22 mouse cellular contexts compared by ENCODE assay signal in the genomic region with DNA sequence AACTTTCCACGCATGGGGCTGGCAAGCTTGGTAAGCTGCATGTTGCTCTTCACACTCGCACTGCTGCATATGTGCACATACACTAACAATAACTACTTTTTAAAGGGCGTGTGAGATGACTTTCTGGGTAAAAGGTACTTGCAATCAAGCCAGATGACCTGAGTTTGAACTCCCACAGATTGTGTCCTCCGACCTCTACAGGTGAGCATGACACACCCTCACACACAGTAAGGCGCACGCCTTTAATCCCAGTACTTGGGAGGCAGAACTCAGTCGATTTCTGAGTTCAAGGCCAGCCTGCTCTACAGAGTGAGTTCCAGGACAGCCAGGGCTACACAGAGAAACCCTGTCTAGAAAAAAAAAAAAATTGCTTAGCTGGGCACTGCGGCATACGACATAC. TPM values are rescaled to one million over a fixed set of nuclear protein-coding genes. Genes with fewer than 3 reads are reported as not detected.
"Had no signal": no experiment of that assay in that cellular context is flagged by ENCODE, and none has a peak within 500 bp of the region (broad histone marks: within the 10 kb centered on the region; RNA-seq: fewer than 3 reads in every experiment).

No protein-coding gene starts in this region.

- H3K27ac ChIP-seq: liver, embryonic 15.5 days; midbrain, embryonic 10.5 days; neural tube, embryonic 15.5 days had no signal

- H3K27me3 ChIP-seq: limb, embryonic 15.5 days had no signal

- H3K9me3 ChIP-seq: limb, embryonic 15.5 days; liver, embryonic 15.5 days; midbrain, embryonic 10.5 days; neural tube, embryonic 15.5 days had no signal

- DNase-seq: kidney, postnatal 36 days; layer of hippocampus, adult 9-11 months; layer of hippocampus, postnatal 36 days; lung, embryonic 14.5 days; lung, postnatal 10 days; lung, postnatal 4 days; midbrain, embryonic 14.5 days; right cerebral cortex, adult 18-20 months had no signal

- H3K4me3 ChIP-seq: limb, embryonic 15.5 days; liver, embryonic 15.5 days; midbrain, embryonic 10.5 days; myocyte; neural tube, embryonic 15.5 days had no signal

- H3K36me3 ChIP-seq: limb, embryonic 15.5 days; liver, embryonic 15.5 days; midbrain, embryonic 10.5 days; neural tube, embryonic 15.5 days had no signal

- H3K4me2 ChIP-seq: limb, embryonic 15.5 days; lung, embryonic 14.5 days; neural tube, embryonic 15.5 days had no signal

- H3K9ac ChIP-seq: limb, embryonic 15.5 days; liver, embryonic 15.5 days; lung, embryonic 14.5 days had no signal

RNA-seq across cellular contexts. Expression of gene Ttc24, which starts 58.2 kb away (rescaled TPM):
- total RNA-seq: layer of hippocampus, adult 18-20 months; layer of hippocampus, postnatal 36 days; left cerebral cortex, adult 8-10 months; left cerebral cortex, postnatal 25 days; megakaryocyte, adult 5-6 weeks had no signal
- polyA plus RNA-seq: kidney, postnatal 0 days; limb, embryonic 11.5 days; limb, embryonic 15.5 days; liver, embryonic 15.5 days; lung, embryonic 14.5 days; midbrain, embryonic 10.5 days; midbrain, embryonic 14.5 days; myocyte; neural tube, embryonic 11.5 days; neural tube, embryonic 15.5 days; small intestine, adult 2 months; stomach, embryonic 16.5 days had no signal
